Mouse (Mus musculus): ENCODE measurements at regions not wholly inside any gene's neighbourhood (a gene's known extent, or its start where the extent isn't known, plus 50 kb on each side); places are given as distances from the start of the nearest gene placed in this dataset.

- TF ChIP-seq GATA1 (IDR thresholded peaks at IDR 0.05; ENCODE audit: borderline replicate concordance, low read length) (no peak), FLI1 (IDR thresholded peaks at IDR 0.05; ENCODE audit: low read length) (no peak)
Observed at GRCm38 (mm10) chr15:60554587-60554986, 299.0 kb downstream of the Fam84b start.

Data from megakaryocyte, embryonic 14.5 days (primary cell).